Mouse (Mus musculus) liver, postnatal 0 days (tissue): ENCODE results near the gene Spaar.

Experiments
- CTCF ChIP-seq: sonication (generic); IDR thresholded peaks from 2 replicates; pipeline ENCODE4 v1.5.1; 2016; ENCODE audit warnings: antibody characterized with exemption, low read depth
- EP300 ChIP-seq: IDR thresholded peaks from 2 replicates; pipeline ENCODE4 v1.6.1; 2016; ENCODE audit warnings: antibody characterized with exemption, low read depth, mild to moderate bottlenecking

DNA sequence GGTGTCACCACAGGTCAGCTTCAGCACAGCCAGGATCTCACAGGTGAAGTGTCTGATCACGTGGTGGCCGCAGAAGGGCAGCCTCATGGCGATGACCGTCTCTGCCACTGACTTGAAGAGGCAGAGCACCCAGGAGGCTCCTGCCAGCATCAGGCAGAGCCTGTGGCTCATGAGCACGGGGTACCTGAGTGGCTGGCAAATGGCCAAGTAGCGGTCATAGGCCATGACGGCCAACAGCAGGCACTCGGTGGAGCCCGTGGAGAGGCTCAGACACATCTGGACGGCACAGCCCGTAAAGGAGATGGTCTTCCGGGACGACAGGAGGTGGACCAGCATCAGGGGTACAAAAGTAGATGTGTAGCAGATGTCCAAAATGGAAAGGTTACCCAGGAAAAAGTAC, 23.8 kb upstream of the Spaar start:
- no peak for TF ChIP-seq CTCF
- no peak for TF ChIP-seq EP300
